Mouse (Mus musculus) kidney, embryonic 16.5 days (tissue): ENCODE measurements around the gene Trpc1. TPM values are rescaled to one million over a fixed set of nuclear protein-coding genes. Genes with fewer than 3 reads are reported as not detected.

ENCODE experiments used
- ATAC-seq: fragments of 200-750 bp; cut with Nextera tagmentation; 2 replicates; pipeline ENCODE4 v1.8.0; 2017; ENCODE audit warnings: moderate TSS enrichment; ENCODE audit not compliant: low FRiP score, low TSS enrichment
- H3K27ac ChIP-seq: fragments of 300-500 bp; sonication (generic); 2 replicates; pipeline ENCODE4 v1.5.1; 2014; ENCODE audit warnings: low read length
- H3K27me3 ChIP-seq: fragments of 300-500 bp; sonication (generic); 2 replicates; pipeline ENCODE4 v1.6.1; 2014; ENCODE audit warnings: low read length, control low read depth, mixed read lengths; ENCODE audit not compliant: insufficient read depth
- H3K36me3 ChIP-seq: fragments of 300-500 bp; sonication (generic); 2 replicates; pipeline ENCODE4 v1.6.1; 2014; ENCODE audit warnings: low read length, control low read depth, mixed read lengths; ENCODE audit not compliant: insufficient read depth
- H3K4me1 ChIP-seq: fragments of 300-500 bp; sonication (generic); 2 replicates; pipeline ENCODE4 v1.6.1; 2014; ENCODE audit warnings: low read length, control low read depth, mixed read lengths; ENCODE audit not compliant: insufficient read depth
- H3K4me2 ChIP-seq: fragments of 300-500 bp; sonication (generic); replicated peaks from 2 replicates; pipeline ENCODE4 v1.6.1; 2014; ENCODE audit warnings: low read depth, low read length
- H3K4me3 ChIP-seq: fragments of 300-500 bp; sonication (generic); 2 replicates; pipeline ENCODE4 v1.5.1; 2014; ENCODE audit warnings: mild to moderate bottlenecking, low read length
- H3K9ac ChIP-seq: fragments of 300-500 bp; sonication (generic); replicated peaks from 2 replicates; pipeline ENCODE4 v1.6.1; 2014; ENCODE audit warnings: low read length
- H3K9me3 ChIP-seq: fragments of 300-500 bp; sonication (generic); 2 replicates; pipeline ENCODE4 v1.6.1; 2016; ENCODE audit warnings: low read length, control low read depth
- WGBS: fragments of 180-500 bp; shearing (Covaris S2); extraction: QIAGEN DNeasy Blood & Tissue Kit; methylation state at CpG from one replicate; pipeline ENCODE4 v1.1.7; 2014; 5-methylcytosine and 5-hydroxymethylcytosine counted together
- polyA plus RNA-seq: library from polyadenylated mRNA; unstranded; fragments of >200 nt; fragmentation: Nextera tagmentation; extraction: Ambion mirVana; gene quantifications from 2 replicates; pipeline ENCODE4 v1.2.1, GENCODE M21; 2015

Trpc1 gene
- polyA plus RNA-seq = 3.3 and 4.3 TPM in 2 replicates

GRCm38 (mm10) chr9:95750037-95750511 is at the start of gene Trpc1:
TSS of gene Trpc1 (minus strand) at chr9:95750375.
- peaks cover 11% of the 10 kb centered on the region for H3K27me3 ChIP-seq
- peak; percentile 98 for ATAC-seq
- H3K36me3 ChIP-seq = no peaks in the 10 kb centered on the region
- peak within 1 kb of the TSS; percentile 97 for H3K4me2 ChIP-seq
- H3K4me3 ChIP-seq = peak within 1 kb of the TSS; percentile 85
- no peaks in the 10 kb centered on the region for H3K9me3 ChIP-seq
- H3K27ac ChIP-seq = 0 out of 2 replicates have a peak within 1 kb of the TSS, but pooled peaks have one; percentile 10
- H3K9ac ChIP-seq = peak within 1 kb of the TSS; percentile 86
- under 1% methylated on average over 50 of the region's 56 CpGs for WGBS
- peaks cover 11% of the 10 kb centered on the region for H3K4me1 ChIP-seq

- Histone ChIP-seq H3K27ac (peak overlapping the region; percentile 91), H3K27me3 (no peaks in the 10 kb centered on the region), H3K9ac (no peak overlapping the region), H3K4me3 (no peak overlapping the region), H3K4me2 (no peak overlapping the region), H3K36me3 (no peaks in the 10 kb centered on the region), H3K9me3 (0 out of 2 replicates have a peak, but pooled peaks cover 2% of the 10 kb centered on the region), H3K4me1 (no peaks in the 10 kb centered on the region; the same call in 1 of the 2 replicates)
- 95% methylated on average over 2 of the region's 2 CpGs for WGBS
- no peak for ATAC-seq
Observed at GRCm38 (mm10) chr9:95796323-95796722, 46.1 kb upstream of the Trpc1 start.

- H3K9me3 ChIP-seq = 0 out of 2 replicates have a peak, but pooled peaks cover 2% of the 10 kb centered on the region
- WGBS = 76% methylated on average over 5 of the region's 5 CpGs
- H3K4me1 ChIP-seq = no peaks in the 10 kb centered on the region; the same call in 1 of the 2 replicates
- H3K9ac ChIP-seq = no peak overlapping the region
- no peak overlapping the region for H3K4me3 ChIP-seq
- H3K27me3 ChIP-seq = no peaks in the 10 kb centered on the region
- peak overlapping the region; percentile 91 for H3K27ac ChIP-seq
- no peak overlapping the region for H3K4me2 ChIP-seq
- no peaks in the 10 kb centered on the region for H3K36me3 ChIP-seq
- no peak for ATAC-seq
Observed at GRCm38 (mm10) chr9:95795844-95796243, 45.7 kb upstream of the Trpc1 start.

GRCm38 (mm10) chr9:95795077-95795784 is 45.1 kb upstream of the Trpc1 start:
- Histone ChIP-seq H3K9me3 (0 out of 2 replicates have a peak, but pooled peaks cover 2% of the 10 kb centered on the region), H3K4me2 (no peak overlapping the region), H3K27ac (peak overlapping the region; percentile 91), H3K4me1 (no peaks in the 10 kb centered on the region; the same call in 1 of the 2 replicates), H3K27me3 (no peaks in the 10 kb centered on the region), H3K9ac (no peak overlapping the region), H3K4me3 (no peak overlapping the region), H3K36me3 (no peaks in the 10 kb centered on the region)
- 87% methylated on average over 2 of the region's 2 CpGs for WGBS
- ATAC-seq = peak; percentile 88

GRCm38 (mm10) chr9:95793986-95794744 is 44.0 kb upstream of the Trpc1 start:
- H3K27me3 ChIP-seq = no peaks in the 10 kb centered on the region
- 0 out of 2 replicates have a peak, but pooled peaks cover 2% of the 10 kb centered on the region for H3K9me3 ChIP-seq
- ATAC-seq = peak; percentile 86
- H3K9ac ChIP-seq = no peak overlapping the region
- peak overlapping the region; percentile 54 for H3K27ac ChIP-seq
- H3K36me3 ChIP-seq = no peaks in the 10 kb centered on the region
- no peak overlapping the region for H3K4me2 ChIP-seq
- no peak overlapping the region for H3K4me3 ChIP-seq
- H3K4me1 ChIP-seq = no peaks in the 10 kb centered on the region; the same call in 1 of the 2 replicates
- 67% methylated on average over 15 of the region's 15 CpGs for WGBS

- Histone ChIP-seq H3K36me3 (no peaks in the 10 kb centered on the region), H3K27ac (no peak overlapping the region), H3K4me1 (no peaks in the 10 kb centered on the region), H3K9me3 (no peaks in the 10 kb centered on the region), H3K9ac (no peak overlapping the region), H3K4me3 (no peak overlapping the region), H3K4me2 (no peak overlapping the region), H3K27me3 (no peaks in the 10 kb centered on the region)
- no peak for ATAC-seq
- WGBS = 85% methylated on average over 16 of the region's 16 CpGs
Observed at GRCm38 (mm10) chr9:95784888-95785511, 34.8 kb upstream of the Trpc1 start.

GRCm38 (mm10) chr9:95783646-95784293 is 33.6 kb upstream of the Trpc1 start:
- no peak overlapping the region for H3K4me2 ChIP-seq
- H3K9me3 ChIP-seq = no peaks in the 10 kb centered on the region
- 70% methylated on average over 17 of the region's 17 CpGs for WGBS
- H3K4me1 ChIP-seq = no peaks in the 10 kb centered on the region
- no peak overlapping the region for H3K9ac ChIP-seq
- no peaks in the 10 kb centered on the region for H3K36me3 ChIP-seq
- no peak overlapping the region for H3K4me3 ChIP-seq
- no peak overlapping the region for H3K27ac ChIP-seq
- ATAC-seq = no peak
- H3K27me3 ChIP-seq = no peaks in the 10 kb centered on the region

- Histone ChIP-seq H3K27ac (no peak overlapping the region), H3K9ac (no peak overlapping the region), H3K4me3 (no peak overlapping the region), H3K4me1 (no peaks in the 10 kb centered on the region), H3K4me2 (no peak overlapping the region), H3K27me3 (no peaks in the 10 kb centered on the region), H3K9me3 (no peaks in the 10 kb centered on the region), H3K36me3 (no peaks in the 10 kb centered on the region)
- ATAC-seq = no peak
- 88% methylated on average over 2 of the region's 2 CpGs for WGBS
Observed at GRCm38 (mm10) chr9:95771671-95772070, 21.5 kb upstream of the Trpc1 start.

GRCm38 (mm10) chr9:95763218-95763617 is 13.0 kb upstream of the Trpc1 start:
- 82% methylated on average over 4 of the region's 4 CpGs for WGBS
- Histone ChIP-seq H3K4me3 (no peak overlapping the region), H3K27me3 (no peaks in the 10 kb centered on the region), H3K9me3 (no peaks in the 10 kb centered on the region), H3K36me3 (no peaks in the 10 kb centered on the region), H3K4me2 (no peak overlapping the region), H3K27ac (no peak overlapping the region), H3K9ac (no peak overlapping the region), H3K4me1 (no peaks in the 10 kb centered on the region)
- ATAC-seq = no peak
